Mouse (Mus musculus) kidney, postnatal 25 days (tissue): ENCODE results near the gene Noc3l.

Experiments used
- DNase-seq, 2 experiments: peaks; one replicate each; pipeline ENCODE4 v3.0.0; 2021; ENCODE audit warnings: mixed read lengths in 2 of 2

Noc3l gene

DNA sequence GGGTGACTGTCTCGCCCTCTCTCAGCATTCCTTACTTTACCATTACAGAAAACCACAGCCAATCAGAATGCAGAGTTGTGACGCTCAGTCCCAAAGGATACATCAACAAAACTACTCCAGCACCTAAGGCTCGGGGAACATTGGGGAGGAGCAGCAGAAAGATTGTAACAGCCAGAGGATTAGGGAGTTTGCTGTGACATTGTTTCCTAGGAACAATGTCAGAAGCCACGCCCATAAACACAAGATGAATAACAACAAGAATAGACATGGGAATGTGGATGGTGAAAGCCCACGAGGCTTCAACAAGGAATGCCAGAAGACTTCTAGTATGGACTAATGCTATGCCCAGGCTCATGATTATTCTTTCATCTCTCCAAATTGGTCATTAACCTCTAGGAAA lies 61.0 kb downstream of the Noc3l start:
- no peak for DNase-seq

DNA sequence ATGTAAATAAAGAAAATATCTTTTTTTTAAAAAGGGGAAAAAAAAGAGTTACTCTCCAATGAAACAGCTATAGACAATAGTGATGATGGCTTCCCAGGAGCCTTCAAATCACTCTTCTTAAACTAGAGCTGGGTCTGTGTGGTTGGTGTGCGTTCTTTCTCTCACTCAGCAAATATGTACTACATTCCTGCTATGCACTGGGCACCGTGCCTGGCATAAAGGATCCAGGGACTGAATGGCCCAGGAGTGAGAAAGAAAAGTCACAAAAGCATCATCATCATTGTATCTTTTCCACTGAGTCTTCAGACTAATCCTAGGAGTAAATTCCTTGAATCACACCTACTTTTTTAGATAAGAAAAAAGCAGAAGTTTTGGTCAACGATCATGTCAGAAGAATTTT lies 61.9 kb downstream of the Noc3l start:
- no peak for DNase-seq

- no peak for DNase-seq
Measured at GRCm38 (mm10) chr19:38750192-38750591, 68.8 kb downstream of the Noc3l start.

GRCm38 (mm10) chr19:38746492-38747014 lies 72.5 kb downstream of the Noc3l start:
- DNase-seq, result no peak

GRCm38 (mm10) chr19:38745810-38746491 lies 73.1 kb downstream of the Noc3l start:
- no peak for DNase-seq

DNA sequence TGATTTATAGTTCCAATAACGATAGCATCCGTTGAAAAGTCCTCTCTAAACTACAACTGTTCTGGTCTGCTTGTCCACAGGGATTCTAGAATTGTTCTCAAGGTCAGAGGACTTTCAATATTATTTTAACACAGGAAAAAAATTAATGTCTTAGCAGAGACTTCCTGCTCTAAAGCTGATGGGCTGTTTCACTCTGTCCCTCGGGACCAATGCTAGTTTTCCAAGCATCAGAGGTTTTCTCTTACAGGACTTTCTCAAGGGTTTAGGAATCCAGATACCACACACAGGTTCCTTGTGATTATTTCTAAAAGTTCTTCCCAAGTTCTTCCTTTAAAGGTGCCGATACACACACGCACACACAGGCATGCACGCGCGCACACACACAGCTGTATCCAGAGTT lies 74.5 kb downstream of the Noc3l start:
- no peak for DNase-seq
